In genomic region chr19:32179978-32180413, GRCm38 (mm10) we compare ENCODE assay signal across 8 mouse cellular contexts.
DNase-seq lines count a peak whose midpoint lies in the region; ATAC-seq lines count a peak whose summit lies in the region.

No protein-coding gene starts in this region.

- H3K4me3 ChIP-seq in intestine, embryonic 14.5 days (ENCODE audit: low read depth, low read length) = no peak overlapping the region
- peak overlapping the region; percentile 48 for H3K4me3 ChIP-seq in liver, embryonic 16.5 days (ENCODE audit: low read depth, low read length)
- no peak overlapping the region for H3K4me3 ChIP-seq in stomach, embryonic 15.5 days (replicated peaks)
- no peak overlapping the region for H3K4me3 ChIP-seq in forebrain, embryonic 13.5 days

- intact Hi-C loops in heart, postnatal 25 days (cut with DNase I) = loop anchor here (2.0 to 5.0 kb wide), 2 partner anchors 122 to 209 kb away; partner anchors contain the start of gene Sgms1

- ATAC-seq in intestine, embryonic 14.5 days (replicated peaks; ENCODE audit: low FRiP score, low TSS enrichment, low read depth) = no peak
- ATAC-seq in liver, embryonic 16.5 days (ENCODE audit: low read depth) = peak; percentile 88
- peak; percentile 82 for ATAC-seq in stomach, embryonic 15.5 days (ENCODE audit: insufficient read depth, low FRiP score, low read depth)
- ATAC-seq in activated CD4-positive, CD25-positive, alpha-beta regulatory T cell, adult 4 months = no peak
- ATAC-seq in forebrain, embryonic 13.5 days = no peak

- no peak overlapping the region for H3K9ac ChIP-seq in intestine, embryonic 14.5 days (ENCODE audit: low read length)
- H3K9ac ChIP-seq in liver, embryonic 16.5 days (ENCODE audit: low read depth, low read length) = peak overlapping the region; percentile 67
- H3K9ac ChIP-seq in stomach, embryonic 15.5 days = no peak overlapping the region
- H3K9ac ChIP-seq in forebrain, embryonic 13.5 days = no peak overlapping the region

- H3K4me2 ChIP-seq in intestine, embryonic 14.5 days (ENCODE audit: low read length) = 0 out of 2 replicates have a peak overlapping the region, but pooled peaks have one; percentile 17
- H3K4me2 ChIP-seq in liver, embryonic 16.5 days (ENCODE audit: low read depth, low read length) = peak overlapping the region; percentile 76
- H3K4me2 ChIP-seq in stomach, embryonic 15.5 days = no peak overlapping the region
- no peak overlapping the region for H3K4me2 ChIP-seq in forebrain, embryonic 13.5 days

- H3K9me3 ChIP-seq in intestine, embryonic 14.5 days (ENCODE audit: control insufficient read depth, low read length) = no peaks in the 10 kb centered on the region
- no peaks in the 10 kb centered on the region for H3K9me3 ChIP-seq in liver, embryonic 16.5 days (replicated peaks; ENCODE audit: control insufficient read depth, low read length)
- no peaks in the 10 kb centered on the region for H3K9me3 ChIP-seq in stomach, embryonic 15.5 days
- no peaks in the 10 kb centered on the region for H3K9me3 ChIP-seq in forebrain, embryonic 13.5 days (replicated peaks)

- H3K27ac ChIP-seq in intestine, embryonic 14.5 days (ENCODE audit: low read depth) = peak overlapping the region; percentile 1; the same call in 1 of the 2 replicates
- peak overlapping the region; percentile 99 for H3K27ac ChIP-seq in liver, embryonic 16.5 days (ENCODE audit: low read length)
- H3K27ac ChIP-seq in stomach, embryonic 15.5 days = peak overlapping the region; percentile 62; the same call in 1 of the 2 replicates
- no peak overlapping the region for H3K27ac ChIP-seq in forebrain, embryonic 13.5 days

- DNase-seq in heart, adult 18-20 months = peak; percentile 71 to 72
- DNase-seq in heart, postnatal 25 days (ENCODE audit: low spot score) = no peak
- DNase-seq in intestine, embryonic 14.5 days (ENCODE audit: low spot score) = no peak
- DNase-seq in thymus, postnatal 25 days = no peak

- H3K27me3 ChIP-seq in intestine, embryonic 14.5 days (replicated peaks; ENCODE audit: control insufficient read depth, insufficient read depth, low read length) = no peaks in the 10 kb centered on the region
- no peaks in the 10 kb centered on the region for H3K27me3 ChIP-seq in liver, embryonic 16.5 days (ENCODE audit: control insufficient read depth, insufficient read depth, low read depth, low read length)
- H3K27me3 ChIP-seq in stomach, embryonic 15.5 days (replicated peaks) = no peaks in the 10 kb centered on the region
- H3K27me3 ChIP-seq in forebrain, embryonic 13.5 days = no peaks in the 10 kb centered on the region

- no peaks in the 10 kb centered on the region for H3K36me3 ChIP-seq in intestine, embryonic 14.5 days (ENCODE audit: control insufficient read depth, insufficient read depth, low read length)
- no peaks in the 10 kb centered on the region for H3K36me3 ChIP-seq in liver, embryonic 16.5 days (ENCODE audit: control insufficient read depth, insufficient read depth)
- H3K36me3 ChIP-seq in stomach, embryonic 15.5 days = no peaks in the 10 kb centered on the region
- no peaks in the 10 kb centered on the region for H3K36me3 ChIP-seq in forebrain, embryonic 13.5 days (ENCODE audit: poor library complexity, severe bottlenecking)

- WGBS in intestine, embryonic 14.5 days = 36% methylated on average over 5 of the region's 5 CpGs
- WGBS in liver, embryonic 16.5 days (ENCODE audit: insufficient replicate concordance) = under 1% methylated on average over 5 of the region's 5 CpGs
- WGBS in stomach, embryonic 15.5 days = 31% methylated on average over 5 of the region's 5 CpGs
- 88% methylated on average over 5 of the region's 5 CpGs for WGBS in forebrain, embryonic 13.5 days

- H3K4me1 ChIP-seq in intestine, embryonic 14.5 days (replicated peaks; ENCODE audit: control insufficient read depth, insufficient read depth, low read length) = peaks cover 17% of the 10 kb centered on the region
- H3K4me1 ChIP-seq in liver, embryonic 16.5 days (ENCODE audit: control insufficient read depth, low read depth, low read length) = peaks cover 70% of the 10 kb centered on the region
- peaks cover 10% of the 10 kb centered on the region for H3K4me1 ChIP-seq in stomach, embryonic 15.5 days
- no peaks in the 10 kb centered on the region for H3K4me1 ChIP-seq in forebrain, embryonic 13.5 days

Comparison
In these comparisons a context has a peak if more than half of its experiments do, and no peak if none do; other contexts are left out.
1. DNase-seq: peak in heart, adult 18-20 months (2 of 2); none in heart, postnatal 25 days (single experiment), intestine, embryonic 14.5 days (single experiment) and thymus, postnatal 25 days (single experiment).
2. ATAC-seq: peak in liver, embryonic 16.5 days (single experiment) and stomach, embryonic 15.5 days (single experiment); none in intestine, embryonic 14.5 days (single experiment), activated CD4-positive, CD25-positive, alpha-beta regulatory T cell, adult 4 months (single experiment) and forebrain, embryonic 13.5 days (single experiment).
3. H3K4me2 ChIP-seq: peak in intestine, embryonic 14.5 days (single experiment) and liver, embryonic 16.5 days (single experiment); none in stomach, embryonic 15.5 days (single experiment) and forebrain, embryonic 13.5 days (single experiment).